Mouse (Mus musculus) left cerebral cortex, adult 9 months (tissue): ENCODE measurements around the gene Krtap10-10.
A peak's percentile ranks its signal among the peaks of the same experiment; 100 is the strongest.
"Not testable (repeated sequence)": the region's sequence is repeated elsewhere in the genome, so short reads cannot be mapped to it uniquely, and the experiment has no call there.

Experiments used
- DNase-seq, 2 experiments: peaks; one replicate each; pipeline ENCODE4 v3.0.0; 2022; ENCODE audit warnings: low spot score in 2 of 2

Gene Krtap10-10

DNA sequence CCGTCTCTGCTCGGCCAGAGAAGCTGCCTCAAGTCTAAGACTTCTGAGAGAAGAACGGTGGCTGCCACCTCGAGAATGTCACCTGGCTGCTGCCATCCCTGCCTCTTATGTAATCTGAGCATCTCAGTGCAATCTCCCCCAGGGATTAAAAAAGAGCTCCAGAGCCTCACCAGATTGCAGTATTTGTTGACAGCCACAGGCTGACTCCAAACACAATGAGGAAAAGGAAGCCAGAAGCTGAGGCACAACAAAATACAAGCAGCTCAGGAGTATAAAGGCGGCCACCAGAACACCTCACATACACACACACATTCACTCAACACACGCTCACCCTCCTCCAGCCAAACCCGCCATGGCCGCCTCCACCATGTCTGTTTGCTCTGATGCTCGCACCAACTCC lies at the start of gene Krtap10-10:
TSS of gene Krtap10-10 (plus strand) at position 301 of the 400 bp plus-strand sequence.
- DNase-seq: peak in 1 of 2 experiments; percentile 39

DNA sequence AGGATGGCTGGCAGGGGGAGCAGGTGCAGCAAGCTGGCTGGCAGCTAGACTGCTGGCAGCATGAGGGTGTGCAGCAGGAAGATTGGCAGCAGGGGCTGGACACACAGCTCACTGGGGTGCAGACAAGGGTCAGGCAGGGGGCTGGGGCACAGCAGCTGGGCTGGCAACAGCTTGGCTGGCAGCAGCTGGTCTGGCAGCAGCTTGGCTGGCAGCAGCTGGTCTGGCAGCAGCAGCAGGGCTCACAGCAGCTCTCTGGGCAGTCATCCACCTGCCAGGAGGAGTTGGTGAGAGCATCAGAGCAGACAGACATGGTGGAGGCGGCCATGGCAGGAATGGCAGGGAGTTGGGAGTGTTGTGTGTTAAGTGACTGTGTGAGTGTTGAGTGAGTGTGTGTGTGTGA lies 47.9 kb upstream of the Krtap10-10 start, which contains the start of gene Gm7137:
TSS of gene Gm7137 (minus strand) at position 325 of the 400 bp plus-strand sequence.
- not testable (repeated sequence) for DNase-seq

DNA sequence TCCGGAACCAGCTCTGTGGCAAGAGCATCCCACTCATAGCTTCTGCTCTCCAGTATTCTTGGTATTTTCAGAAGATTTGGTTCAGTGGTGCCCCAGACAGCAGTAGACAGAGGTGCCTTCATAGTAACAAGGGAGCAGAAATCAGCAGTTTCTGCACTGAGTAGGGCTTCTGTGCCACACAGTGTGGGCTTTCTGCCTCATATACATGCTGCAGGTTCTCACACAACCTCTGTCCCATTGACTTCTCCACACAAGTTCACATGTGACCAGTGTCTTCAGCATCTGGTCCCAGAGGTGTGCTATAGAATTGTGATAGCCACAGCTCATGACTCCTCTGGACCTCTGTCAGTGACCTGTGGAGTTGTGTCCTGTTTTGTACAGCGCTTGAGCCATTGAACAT lies 47.1 kb upstream of the Krtap10-10 start:
- DNase-seq: no peak

DNA sequence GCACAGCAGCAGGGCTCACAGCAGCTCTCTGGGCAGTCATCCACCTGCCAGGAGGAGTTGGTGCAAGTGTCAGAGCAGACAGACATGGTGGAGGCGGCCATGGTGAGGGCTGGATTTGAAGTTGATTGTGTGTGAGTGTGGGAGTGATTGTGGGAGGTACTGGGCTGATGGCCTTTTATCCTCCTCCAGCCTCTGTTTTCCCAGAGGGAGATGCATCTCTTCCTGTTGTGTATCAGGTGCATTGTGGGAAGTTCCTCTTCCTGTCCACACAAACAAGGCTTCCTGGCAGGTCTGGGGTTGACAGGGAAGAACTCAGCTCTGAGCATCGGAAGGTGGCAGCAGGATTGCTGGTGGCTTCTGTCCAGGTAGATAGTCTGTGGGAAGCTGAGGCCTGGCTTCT lies 40.8 kb upstream of the Krtap10-10 start, which contains the start of gene Gm9639:
TSS of gene Gm9639 (minus strand) at position 101 of the 400 bp plus-strand sequence.
- no peak for DNase-seq

DNA sequence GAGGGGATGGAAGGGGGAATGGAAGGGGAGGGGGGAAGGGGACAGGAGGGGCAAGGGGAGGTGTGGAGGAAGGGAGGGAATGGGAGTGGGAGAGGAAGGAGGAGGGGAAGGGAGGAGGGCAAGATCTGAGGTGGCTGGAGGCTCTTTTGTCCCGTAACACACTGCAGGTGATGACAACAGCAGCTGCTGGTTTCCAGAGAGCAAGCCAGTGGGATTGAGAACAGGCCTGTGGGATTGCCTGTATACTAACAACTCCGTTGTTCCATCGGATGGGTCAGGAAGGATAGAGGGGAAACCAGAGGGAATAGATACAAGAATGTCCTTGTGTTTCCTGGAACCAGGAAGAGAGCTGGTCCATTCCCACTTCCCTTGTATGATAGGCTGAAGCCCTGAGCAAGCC lies 38.1 kb upstream of the Krtap10-10 start:
- no peak for DNase-seq

DNA sequence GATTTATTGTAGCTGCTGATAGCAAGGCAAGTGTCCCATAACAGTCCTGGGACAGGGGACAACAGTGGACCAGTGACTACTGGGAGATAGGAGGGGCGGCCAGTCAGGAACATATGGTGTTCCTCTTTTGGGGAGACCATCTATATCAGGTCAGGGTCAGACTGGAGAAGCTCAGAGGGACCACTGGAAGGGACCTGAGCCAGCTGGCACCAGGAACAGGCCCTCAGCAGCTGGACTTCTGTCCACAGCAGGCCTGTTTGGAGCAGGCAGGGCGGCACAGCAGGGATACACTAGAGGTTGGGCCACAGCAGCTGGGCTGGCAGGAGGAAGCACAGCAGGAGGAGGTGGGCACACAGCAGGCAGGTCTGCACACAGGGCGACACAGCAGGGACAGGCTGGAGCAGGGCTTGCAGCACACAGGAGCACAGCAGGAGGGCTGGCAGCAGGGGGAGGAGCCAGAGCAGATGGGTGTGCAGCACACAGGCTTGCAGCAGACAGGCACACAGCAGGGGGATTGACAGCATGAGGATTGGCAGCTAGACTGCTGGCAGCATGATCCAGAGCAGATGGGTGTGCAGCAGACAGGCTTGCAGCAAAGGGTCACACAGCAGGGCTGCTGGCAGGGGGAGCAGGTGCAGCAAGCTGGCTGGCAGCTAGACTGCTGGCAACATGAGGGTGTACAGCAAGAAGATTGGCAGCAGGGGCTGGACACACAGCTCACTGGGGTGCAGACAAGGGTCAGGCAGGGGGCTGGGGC lies 37.4 kb upstream of the Krtap10-10 start:
- not testable (repeated sequence) for DNase-seq

DNA sequence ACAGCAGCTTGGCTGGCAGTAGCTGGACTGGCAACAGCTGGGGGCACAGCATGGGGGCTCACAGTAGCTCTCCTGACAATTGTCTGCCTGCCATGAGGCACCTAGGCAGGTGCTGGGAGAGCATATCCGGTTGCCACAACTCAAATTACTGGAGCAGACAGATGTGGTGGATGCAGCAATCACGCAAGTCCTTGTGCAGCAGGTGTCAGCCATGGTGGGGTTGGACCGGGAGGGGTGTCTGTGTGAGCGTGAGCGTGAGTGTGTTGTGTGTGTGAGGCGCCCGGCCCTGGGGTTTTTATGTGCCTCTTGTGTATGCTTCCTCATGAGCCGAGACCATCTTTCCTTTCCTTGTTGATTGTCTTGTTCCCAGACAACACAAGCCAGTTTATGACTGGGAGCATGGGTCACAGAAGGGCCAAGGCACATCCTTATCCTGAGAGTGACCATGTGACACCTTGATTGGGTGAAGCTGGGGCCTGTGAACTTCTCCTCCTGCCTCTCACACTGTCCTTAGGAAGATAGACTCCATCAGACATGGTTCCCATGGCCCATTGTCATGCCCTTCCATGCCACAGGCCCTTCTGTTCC lies 36.7 kb upstream of the Krtap10-10 start, which contains the start of gene Gm19668:
TSS of gene Gm19668 (minus strand) at position 213 of the 588 bp plus-strand sequence.
- DNase-seq: no peak

DNA sequence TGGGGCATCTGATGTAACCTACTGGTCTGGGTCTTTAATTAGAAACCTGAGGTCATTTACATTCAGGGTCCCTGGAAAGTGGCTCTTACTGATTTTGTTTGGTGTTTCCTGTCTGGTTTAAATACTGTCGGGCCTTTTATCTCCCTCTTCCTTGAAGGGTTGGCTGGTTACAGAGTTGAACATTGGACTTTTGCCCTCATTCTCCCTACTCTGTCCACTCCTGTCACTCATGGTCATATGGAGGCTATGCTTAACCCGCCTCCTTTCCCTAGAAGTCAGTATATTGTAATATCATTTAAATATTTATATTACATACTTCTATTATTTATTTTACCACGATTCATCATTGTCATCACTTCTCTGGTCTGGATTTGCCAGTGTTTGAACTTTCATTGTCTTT lies 31.7 kb upstream of the Krtap10-10 start:
- no peak for DNase-seq

DNA sequence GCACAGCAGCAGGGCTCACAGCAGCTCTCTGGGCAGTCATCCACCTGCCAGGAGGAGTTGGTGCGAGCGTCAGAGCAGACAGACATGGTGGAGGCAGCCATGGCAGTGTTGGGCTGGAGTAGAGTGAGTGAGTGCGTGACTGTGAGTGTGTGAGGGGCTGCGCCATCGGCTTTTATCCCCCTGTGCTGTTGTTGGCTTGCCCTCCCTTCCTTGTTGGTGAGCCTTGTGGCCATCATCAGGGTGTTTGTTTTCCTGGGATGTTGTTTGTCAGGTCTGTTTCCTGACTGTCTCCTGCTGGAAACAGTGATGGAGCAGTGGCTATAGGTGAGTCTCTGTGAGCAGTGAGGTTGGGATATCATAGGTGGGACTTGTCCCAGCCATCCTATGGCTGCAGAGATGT lies 24.0 kb upstream of the Krtap10-10 start, which contains the start of gene Gm9507:
TSS of gene Gm9507 (minus strand) at position 101 of the 400 bp plus-strand sequence.
- no peak for DNase-seq

DNA sequence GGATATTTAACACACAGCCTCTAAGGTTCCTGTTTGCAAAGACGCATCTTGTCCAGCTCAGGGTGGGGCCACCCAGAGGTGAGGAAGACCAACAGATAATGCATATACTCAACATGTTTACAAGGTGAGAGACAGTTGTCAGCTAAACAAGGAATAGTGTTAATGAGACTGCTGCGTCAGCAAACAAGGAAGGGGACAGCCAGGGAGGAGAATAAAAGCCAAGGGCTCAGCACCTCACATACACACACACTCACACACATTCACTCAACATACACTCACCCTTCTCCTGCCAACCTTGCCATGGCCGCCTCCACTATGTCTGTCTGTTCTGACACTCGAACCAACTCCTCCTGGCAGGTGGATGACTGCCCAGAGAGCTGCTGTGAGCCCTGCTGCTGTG lies 21.4 kb upstream of the Krtap10-10 start, which contains the start of gene Gm2696:
TSS of gene Gm2696 (plus strand) at position 301 of the 400 bp plus-strand sequence.
- no peak for DNase-seq

DNA sequence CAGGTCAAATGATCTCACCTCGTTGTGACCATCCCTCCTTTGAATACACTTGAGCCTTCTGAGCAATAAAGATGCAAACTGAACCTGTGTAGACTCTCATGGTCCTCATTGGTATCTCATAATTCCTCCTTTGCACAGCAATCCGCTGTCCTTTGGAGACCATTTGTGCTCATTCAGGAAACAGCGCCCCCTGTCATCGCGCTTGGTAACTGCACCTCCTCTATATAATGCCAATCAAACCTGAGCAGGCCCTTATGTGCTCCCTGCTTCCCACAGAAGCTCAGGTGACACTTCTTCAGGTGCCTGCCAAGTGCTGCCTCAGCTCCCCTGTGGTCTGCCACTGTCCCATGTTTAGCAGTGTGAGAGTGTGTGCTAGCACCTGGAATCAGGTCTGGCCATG lies 20.2 kb upstream of the Krtap10-10 start:
- no peak for DNase-seq

DNA sequence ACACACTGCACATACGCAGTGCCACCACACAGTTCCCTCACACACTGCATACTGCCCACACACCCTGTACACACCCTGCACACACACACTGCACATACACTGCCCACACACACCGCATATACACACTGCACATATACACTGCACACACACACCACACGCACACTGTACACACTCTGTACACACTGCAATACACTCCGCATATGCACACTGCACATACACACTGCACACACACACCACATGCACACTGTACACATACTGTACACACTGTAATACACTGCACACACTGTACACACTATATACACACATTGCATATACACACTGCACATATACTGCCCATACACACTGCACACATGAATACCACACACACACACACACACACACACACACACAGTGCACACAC lies 17.2 kb upstream of the Krtap10-10 start:
- DNase-seq: no peak

DNA sequence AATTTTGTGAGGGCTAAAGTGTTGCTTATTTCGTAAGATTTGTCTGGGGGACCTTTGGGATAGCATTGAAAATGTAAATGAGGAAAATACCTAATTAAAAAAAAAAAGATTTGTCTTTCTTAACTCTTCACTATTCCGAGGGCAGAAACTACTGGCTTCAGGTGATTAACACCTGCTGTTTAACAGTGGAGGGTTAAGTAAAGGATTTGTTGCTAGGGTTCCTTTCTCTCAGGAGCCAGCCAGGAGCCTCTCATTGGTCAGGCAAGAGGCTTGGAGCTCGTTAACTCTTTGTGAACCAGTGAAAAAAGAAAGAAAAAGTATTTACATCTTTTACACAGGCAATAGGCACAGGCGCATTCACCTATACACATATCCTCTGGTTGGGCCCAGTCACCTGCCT lies 16.5 kb upstream of the Krtap10-10 start:
- no peak for DNase-seq

DNA sequence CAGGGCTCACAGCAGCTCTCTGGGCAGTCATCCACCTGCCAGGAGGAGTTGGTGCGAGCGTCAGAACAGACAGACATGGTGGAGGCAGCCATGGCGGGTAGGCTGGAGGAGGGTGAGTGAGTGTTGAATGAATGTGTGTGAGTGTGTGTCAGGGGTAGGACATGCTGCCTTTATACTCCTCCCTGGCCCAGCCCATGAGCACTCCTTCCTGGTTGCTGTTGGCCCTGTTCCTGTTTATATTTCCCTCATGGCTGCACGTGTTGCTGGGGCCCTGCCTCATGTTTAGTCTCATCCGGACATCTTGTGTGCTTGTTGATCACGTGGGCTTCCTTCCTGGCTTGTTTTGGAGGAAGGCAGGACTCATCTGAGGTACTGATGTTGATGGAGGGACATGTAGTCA lies 8.8 kb upstream of the Krtap10-10 start, which contains the start of gene Krtap10-4:
TSS of gene Krtap10-4 (minus strand) at position 145 of the 400 bp plus-strand sequence.
- DNase-seq: no peak

DNA sequence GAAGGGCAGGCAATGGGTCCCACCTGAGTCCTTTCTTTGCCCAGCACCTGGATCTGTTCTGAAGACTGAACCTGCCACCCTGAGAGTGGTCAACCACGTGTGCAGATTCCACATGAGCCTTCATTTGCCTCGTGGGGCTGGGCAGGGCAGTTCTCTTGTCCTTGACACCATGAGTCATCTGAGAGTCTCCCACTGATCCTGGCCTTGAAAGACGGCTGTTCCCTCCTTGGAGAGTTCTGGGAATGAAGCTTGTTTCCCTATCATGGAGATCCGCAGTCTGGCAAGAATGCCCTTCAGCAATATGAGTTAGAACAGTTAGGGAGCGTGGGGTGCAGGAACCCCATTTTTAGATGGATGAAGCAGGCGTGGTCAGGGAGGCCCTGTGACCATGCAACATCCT lies 3.3 kb downstream of the Krtap10-10 start:
- DNase-seq: no peak

DNA sequence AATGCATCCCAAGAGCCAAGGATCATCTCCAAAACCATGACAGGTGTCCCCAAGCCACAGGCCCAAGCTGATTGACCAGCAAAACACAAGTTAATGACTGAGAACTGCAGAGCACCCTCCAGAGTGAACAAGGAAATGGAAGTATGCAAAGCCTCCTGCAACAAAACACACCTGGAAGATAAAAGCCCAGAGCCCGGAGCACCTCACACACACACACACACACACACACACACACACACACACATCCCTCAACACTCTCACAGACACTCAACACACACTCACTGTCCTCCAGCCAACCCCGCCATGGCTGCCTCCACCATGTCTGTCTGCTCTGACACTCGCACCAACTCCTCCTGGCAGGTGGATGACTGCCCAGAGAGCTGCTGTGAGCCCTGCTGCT lies 10.8 kb downstream of the Krtap10-10 start, which contains the start of gene Gm36176:
TSS of gene Gm36176 (plus strand) at position 301 of the 400 bp plus-strand sequence.
- no peak for DNase-seq

DNA sequence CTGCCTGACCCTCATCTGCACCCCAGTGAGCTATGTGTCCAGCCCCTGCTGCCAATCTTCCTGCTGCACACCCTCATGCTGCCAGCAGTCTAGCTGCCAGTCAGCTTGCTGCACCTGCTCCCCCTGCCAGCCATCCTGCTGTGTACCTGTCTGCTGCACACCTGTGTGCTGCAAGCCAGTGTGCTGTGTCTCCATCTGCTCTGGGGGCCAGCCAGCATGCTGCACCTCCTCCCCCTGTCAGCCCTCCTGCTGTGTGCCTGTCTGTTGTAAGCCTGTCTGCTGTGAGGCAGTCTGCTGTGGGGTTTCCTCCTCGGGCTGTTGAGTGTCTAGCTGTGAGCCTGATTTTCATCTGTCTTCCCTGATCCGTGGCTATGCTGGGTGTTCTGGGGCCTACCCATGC lies 11.2 kb downstream of the Krtap10-10 start:
- DNase-seq: no peak

DNA sequence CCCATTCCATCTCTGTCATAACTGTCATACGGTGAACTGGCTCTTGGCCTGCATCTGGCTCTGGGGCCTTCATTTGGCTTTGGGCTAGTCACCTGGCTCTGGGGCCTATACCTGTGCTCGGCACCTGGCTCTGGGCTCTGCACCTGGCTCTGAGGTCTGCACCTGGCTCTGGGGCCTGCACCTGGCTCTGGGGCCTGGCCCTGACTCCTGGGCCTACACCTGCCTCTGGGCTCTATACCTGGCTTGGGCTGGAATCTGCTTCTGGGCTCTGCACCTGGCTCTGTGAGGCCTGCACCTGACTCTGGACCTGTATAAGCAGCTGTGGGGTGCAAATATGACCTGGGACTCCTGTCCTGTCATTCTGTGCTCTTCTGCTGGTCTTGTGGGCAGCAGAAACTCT lies 11.8 kb downstream of the Krtap10-10 start:
- DNase-seq: no peak

DNA sequence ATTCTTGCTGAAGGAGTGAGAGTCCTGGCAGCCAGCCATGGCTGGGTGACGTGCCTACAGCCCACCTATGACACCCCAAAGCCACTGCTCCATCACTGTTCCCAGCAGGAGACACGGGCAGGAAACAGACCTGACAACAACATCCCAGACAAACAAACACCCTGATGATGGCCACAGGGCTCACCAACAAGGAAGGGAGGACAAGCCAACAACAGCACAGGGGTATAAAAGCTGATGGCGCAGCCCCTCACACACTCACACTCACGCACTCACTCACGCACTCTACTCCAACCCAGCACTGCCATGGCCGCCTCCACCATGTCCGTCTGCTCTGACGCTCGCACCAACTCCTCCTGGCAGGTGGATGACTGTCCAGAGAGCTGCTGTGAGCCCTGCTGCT lies 16.8 kb downstream of the Krtap10-10 start, which contains the start of gene Gm10318:
TSS of gene Gm10318 (plus strand) at position 301 of the 400 bp plus-strand sequence.
- no peak for DNase-seq

DNA sequence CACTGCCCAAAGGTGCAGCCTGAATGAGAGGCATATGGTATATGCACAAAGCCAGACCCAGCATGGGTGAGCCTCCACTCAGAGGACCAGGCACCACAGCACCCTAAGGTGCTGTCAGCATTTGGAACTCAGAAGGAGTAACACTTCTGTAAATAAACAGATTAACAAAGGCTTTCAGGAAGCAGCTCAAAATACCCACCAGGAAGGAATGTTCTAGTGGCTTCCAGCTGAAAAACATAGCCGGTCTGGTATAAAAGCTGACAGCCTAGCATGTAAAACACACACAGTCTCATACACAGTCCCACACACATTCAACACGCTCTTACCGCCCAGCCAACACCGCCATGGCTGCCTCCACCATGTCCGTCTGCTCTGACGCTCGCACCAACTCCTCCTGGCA lies 25.9 kb downstream of the Krtap10-10 start, which contains the start of gene Gm3285:
TSS of gene Gm3285 (plus strand) at position 301 of the 400 bp plus-strand sequence.
- no peak for DNase-seq

DNA sequence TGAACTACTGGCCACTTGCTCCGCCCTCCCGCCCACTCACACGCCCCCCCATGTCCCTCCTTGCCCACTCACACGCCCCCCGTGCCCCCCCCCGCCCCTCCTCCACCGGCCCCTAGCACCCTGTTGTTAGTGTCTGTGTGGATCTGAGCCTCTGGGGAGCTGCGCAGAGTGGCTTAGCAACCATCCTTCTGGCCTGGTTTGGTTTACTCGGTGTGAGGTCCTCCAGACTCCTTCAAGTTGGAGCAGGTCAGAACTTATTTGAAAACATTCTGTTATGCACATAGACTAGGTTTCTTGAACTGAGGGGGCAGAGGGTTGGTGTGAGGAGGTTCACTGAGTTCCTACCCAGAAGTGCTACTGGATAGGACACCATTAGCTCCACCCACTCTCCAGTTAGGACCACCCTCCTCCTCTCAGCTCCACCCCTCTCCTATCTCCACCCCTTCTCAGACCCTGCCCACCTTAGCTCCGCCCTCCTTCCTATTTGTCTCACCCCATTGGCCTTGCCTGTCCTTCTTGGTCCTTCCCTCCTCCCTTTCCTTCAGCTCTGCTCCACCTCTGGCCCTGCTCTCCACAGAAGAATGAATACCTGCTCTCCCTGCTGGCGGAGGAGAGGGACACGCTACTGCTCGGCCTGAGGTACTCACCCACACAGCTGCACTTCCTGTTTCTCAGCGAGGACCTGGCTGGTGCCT lies 28.5 kb downstream of the Krtap10-10 start:
- no peak for DNase-seq

DNA sequence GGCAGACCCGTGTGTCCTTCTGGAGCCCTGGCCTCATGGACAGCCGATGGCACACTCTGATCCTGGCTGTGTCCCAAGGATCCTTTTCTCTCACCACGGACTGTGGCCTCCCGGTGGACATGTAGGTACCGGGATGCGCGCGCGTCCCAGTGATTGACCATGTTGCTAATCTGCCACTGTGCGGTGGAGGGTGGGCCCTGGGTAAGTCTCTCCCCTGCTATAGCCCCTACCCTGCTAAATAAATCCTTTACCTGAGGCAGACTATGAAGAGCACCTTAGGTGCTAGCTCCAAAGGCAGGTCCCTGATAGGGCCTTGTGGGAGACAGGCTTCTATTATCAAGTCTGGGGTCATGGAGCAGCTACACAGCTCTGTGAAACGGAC lies 29.0 kb downstream of the Krtap10-10 start:
- no peak for DNase-seq
